Mouse (Mus musculus) erythroblast, embryonic 14.5 days (primary cell): ENCODE results near the gene Lpar2.

Experiments used
- GATA1 ChIP-seq: IDR thresholded peaks from 2 replicates; pipeline ENCODE4 v1.6.1; 2012; ENCODE audit warnings: low read length, inconsistent platforms, mixed read lengths
- TAL1 ChIP-seq: IDR thresholded peaks from 3 replicates; pipeline ENCODE4 v1.6.1; 2012; ENCODE audit warnings: low read length, inconsistent platforms, mixed read lengths

DNA sequence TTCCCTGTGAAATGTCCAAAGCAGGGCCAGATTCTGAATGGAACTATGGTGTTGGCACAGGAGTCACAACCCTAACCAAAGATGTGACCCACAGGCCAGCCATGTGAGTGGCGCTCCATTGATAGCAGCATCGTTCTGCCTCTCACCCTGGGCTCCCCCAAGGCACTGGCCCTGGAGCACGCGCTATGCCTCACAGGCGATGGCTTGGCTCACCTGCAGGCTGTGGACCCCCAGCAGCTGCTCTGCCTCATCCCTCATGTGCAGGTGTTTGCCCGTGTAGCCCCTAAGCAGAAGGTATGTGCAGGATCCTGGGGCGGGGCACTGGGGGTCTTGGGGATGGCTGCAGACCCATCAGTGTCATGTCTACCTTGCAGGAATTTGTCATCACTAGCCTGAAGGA lies 18.9 kb upstream of the Lpar2 start:
- TF ChIP-seq TAL1 = no peak
- TF ChIP-seq GATA1 = no peak
